Mouse (Mus musculus) cerebellum, adult 11 months (tissue): ENCODE measurements at regions not wholly inside any gene's neighbourhood (a gene's known extent, or its start where the extent isn't known, plus 50 kb on each side); places are given as distances from the start of the nearest gene placed in this dataset.

Source experiments
- DNase-seq: peaks from one replicate; pipeline ENCODE4 v3.0.0; 2022

- no peak for DNase-seq
These were observed 155.0 kb downstream of the Drd1 start for GRCm38 (mm10) chr13:53900406-53901025.

GRCm38 (mm10) chr13:53898351-53898750 is 157.2 kb downstream of the Drd1 start:
- DNase-seq, result no peak

GRCm38 (mm10) chr13:53897176-53897575 is 158.3 kb downstream of the Drd1 start:
- DNase-seq, result no peak

- DNase-seq, result no peak
These were observed 167.1 kb downstream of the Drd1 start for GRCm38 (mm10) chr13:53888411-53888810.

GRCm38 (mm10) chr13:53885756-53886155 is 169.7 kb downstream of the Drd1 start:
- DNase-seq, result no peak

GRCm38 (mm10) chr13:53883206-53883605 is 172.3 kb downstream of the Drd1 start:
- no peak for DNase-seq

GRCm38 (mm10) chr13:53880466-53881250 is 174.8 kb downstream of the Drd1 start:
- DNase-seq, result no peak

GRCm38 (mm10) chr13:53875546-53875945 is 180.0 kb downstream of the Drd1 start:
- no peak for DNase-seq

- no peak for DNase-seq
These were observed 190.2 kb downstream of the Drd1 start for GRCm38 (mm10) chr13:53865323-53865722.

GRCm38 (mm10) chr13:53862336-53862735 is 193.2 kb downstream of the Drd1 start:
- DNase-seq, result no peak

GRCm38 (mm10) chr13:53854196-53854595 is 201.3 kb downstream of the Drd1 start:
- DNase-seq, result no peak

GRCm38 (mm10) chr13:53850146-53850545 is 205.4 kb downstream of the Drd1 start:
- no peak for DNase-seq

GRCm38 (mm10) chr13:53846221-53846620 is 209.3 kb downstream of the Drd1 start:
- DNase-seq, result peak; percentile 61

- no peak for DNase-seq
These were observed 209.7 kb downstream of the Drd1 start for GRCm38 (mm10) chr13:53845786-53846185.

GRCm38 (mm10) chr13:53825957-53826580 is 229.4 kb downstream of the Drd1 start:
- no peak for DNase-seq

GRCm38 (mm10) chr13:53822061-53822460 is 233.4 kb downstream of the Drd1 start:
- DNase-seq, result no peak

GRCm38 (mm10) chr13:53815629-53816028 is 239.9 kb downstream of the Drd1 start:
- DNase-seq, result no peak

- DNase-seq, result no peak
These were observed 241.4 kb downstream of the Drd1 start for GRCm38 (mm10) chr13:53814088-53814487.

GRCm38 (mm10) chr13:53811862-53812261 is 243.6 kb downstream of the Drd1 start:
- DNase-seq, result peak; percentile 49

GRCm38 (mm10) chr13:53811151-53811550 is 244.4 kb downstream of the Drd1 start:
- no peak for DNase-seq

- no peak for DNase-seq
These were observed 247.5 kb downstream of the Drd1 start for GRCm38 (mm10) chr13:53807791-53808525.

- DNase-seq, result no peak
These were observed 249.6 kb downstream of the Drd1 start for GRCm38 (mm10) chr13:53805872-53806271.

GRCm38 (mm10) chr13:53800978-53801377 is 254.5 kb downstream of the Drd1 start:
- no peak for DNase-seq
